Mouse (Mus musculus) macrophage (primary cell): ENCODE results near the gene Stambpl1. TPM values are rescaled to one million over a fixed set of nuclear protein-coding genes. Genes with fewer than 3 reads are reported as not detected.

ENCODE experiments used
- H3K27ac ChIP-seq: fragments of 350-480 bp; formaldehyde crosslinking; 2 replicates; pipeline ENCODE4 v1.9.0; 2021
- H3K36me3 ChIP-seq: fragments of 350-480 bp; formaldehyde crosslinking; 2 replicates; pipeline ENCODE4 v1.9.0; 2021; ENCODE audit errors: inconsistent target
- H3K4me3 ChIP-seq: fragments of 350-480 bp; formaldehyde crosslinking; 2 replicates; pipeline ENCODE4 v1.9.0; 2021; ENCODE audit errors: inconsistent target
- H3K79me2 ChIP-seq: fragments of 350-480 bp; formaldehyde crosslinking; 2 replicates; pipeline ENCODE4 v1.9.0; 2021; ENCODE audit errors: inconsistent target
- WGBS: methylation state at CpG from one replicate; pipeline ENCODE4 v1.1.7; 2026; ENCODE audit warnings: inconsistent platforms; ENCODE audit not compliant: missing documents; 5-methylcytosine and 5-hydroxymethylcytosine counted together
- polyA plus RNA-seq: library from polyadenylated mRNA; stranded (reverse); fragments of 250-400 nt; gene quantifications from 3 replicates; pipeline ENCODE4 v1.2.4, GENCODE M21; 2018; ENCODE audit warnings: inconsistent platforms

Gene Stambpl1
- polyA plus RNA-seq, 1 experiment from 2014 or later = 22.2 TPM

DNA sequence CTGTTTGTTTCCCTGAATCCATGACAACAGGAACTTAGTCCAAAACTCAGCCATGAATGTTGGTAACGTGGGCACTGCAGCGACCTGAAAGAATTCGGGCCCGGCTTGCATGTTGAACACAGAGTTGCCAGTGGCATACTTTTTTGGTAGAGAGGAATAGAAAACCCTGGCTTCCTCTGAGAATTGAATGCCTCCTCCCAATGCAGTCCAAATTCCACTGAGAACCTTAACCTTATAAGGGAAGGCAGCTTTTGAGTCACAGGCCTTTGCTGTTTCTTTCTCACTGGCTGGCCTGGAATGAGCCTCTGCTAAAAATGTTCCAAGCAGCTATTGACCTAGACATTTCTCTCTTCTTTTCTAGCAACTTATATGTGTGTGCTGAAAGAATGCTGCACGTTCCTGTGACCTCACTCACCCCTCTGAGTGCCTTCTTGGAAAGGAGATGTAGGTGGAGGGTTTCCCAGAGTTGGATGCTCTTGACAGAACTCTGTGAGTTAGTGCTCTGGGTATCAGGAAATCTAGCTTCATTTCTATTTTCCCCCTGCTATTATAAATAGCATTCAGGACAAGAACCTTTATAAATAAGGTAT, 73.7 kb downstream of the Stambpl1 start:
- H3K27ac ChIP-seq = no peak overlapping the region
- 92% methylated on average over 5 of the region's 5 CpGs for WGBS
- no peak overlapping the region for H3K4me3 ChIP-seq
- no peaks in the 10 kb centered on the region for H3K36me3 ChIP-seq
- H3K79me2 ChIP-seq = no peaks in the 10 kb centered on the region

DNA sequence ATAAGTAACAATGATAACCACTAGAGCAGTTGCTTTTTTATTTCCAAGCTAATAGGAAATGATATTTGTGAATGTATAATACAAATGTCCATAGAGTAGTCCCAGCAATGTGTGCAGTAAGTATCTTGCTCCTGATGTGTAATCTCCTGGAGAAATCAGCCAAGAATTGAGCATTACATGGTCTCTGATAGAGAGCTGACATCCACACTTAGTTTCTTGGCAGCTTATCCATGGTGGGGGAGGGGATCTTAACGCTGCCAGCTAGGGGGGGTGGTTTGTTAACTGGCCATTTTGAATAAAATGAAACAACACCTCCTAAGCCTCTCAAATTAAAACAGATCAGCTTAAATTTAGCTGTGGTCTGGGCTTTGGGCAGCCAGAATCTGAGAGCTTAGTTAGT, 77.0 kb downstream of the Stambpl1 start:
- no peaks in the 10 kb centered on the region for H3K79me2 ChIP-seq

DNA sequence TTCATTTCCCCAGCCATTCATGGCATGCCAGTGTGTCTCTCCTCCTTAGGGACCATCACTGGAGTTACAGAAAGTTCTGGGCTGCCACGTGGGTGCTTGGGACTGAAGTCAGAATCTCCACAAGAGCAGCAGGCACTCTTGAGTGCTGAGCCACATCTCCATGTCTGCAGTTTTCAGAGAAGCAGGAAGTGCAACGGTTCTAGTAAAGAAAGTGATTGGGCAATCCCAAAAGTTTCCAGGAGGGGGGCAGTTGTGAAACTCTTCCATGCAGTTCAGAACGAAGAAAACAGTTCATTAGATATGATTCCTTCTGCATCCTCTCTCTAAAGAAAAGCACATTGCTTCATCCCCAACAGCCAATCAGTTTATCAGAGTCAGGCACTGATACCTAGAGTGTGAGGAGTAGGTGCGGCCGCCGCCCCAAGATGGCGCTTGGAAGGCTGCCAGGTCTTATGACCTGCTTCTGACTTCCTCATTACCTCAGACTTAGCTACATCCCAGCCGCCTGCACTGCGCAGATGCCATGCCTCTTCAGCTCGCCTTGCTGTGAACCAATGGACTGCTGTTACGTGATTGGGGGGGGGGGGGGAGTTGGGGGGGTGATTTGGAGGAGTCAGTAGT, 78.2 kb downstream of the Stambpl1 start:
- H3K4me3 ChIP-seq = no peak overlapping the region
- no peaks in the 10 kb centered on the region for H3K79me2 ChIP-seq
- no peaks in the 10 kb centered on the region for H3K36me3 ChIP-seq
- 10% methylated on average over 9 of the region's 11 CpGs for WGBS
- H3K27ac ChIP-seq = peak overlapping the region; percentile 73

More for the DNA sequence above, 77.0 kb downstream of the Stambpl1 start:
- WGBS = 89% methylated on average over 1 of the region's 1 CpGs
- Histone ChIP-seq H3K36me3 (no peaks in the 10 kb centered on the region), H3K4me3 (no peak overlapping the region), H3K27ac (no peak overlapping the region)

DNA sequence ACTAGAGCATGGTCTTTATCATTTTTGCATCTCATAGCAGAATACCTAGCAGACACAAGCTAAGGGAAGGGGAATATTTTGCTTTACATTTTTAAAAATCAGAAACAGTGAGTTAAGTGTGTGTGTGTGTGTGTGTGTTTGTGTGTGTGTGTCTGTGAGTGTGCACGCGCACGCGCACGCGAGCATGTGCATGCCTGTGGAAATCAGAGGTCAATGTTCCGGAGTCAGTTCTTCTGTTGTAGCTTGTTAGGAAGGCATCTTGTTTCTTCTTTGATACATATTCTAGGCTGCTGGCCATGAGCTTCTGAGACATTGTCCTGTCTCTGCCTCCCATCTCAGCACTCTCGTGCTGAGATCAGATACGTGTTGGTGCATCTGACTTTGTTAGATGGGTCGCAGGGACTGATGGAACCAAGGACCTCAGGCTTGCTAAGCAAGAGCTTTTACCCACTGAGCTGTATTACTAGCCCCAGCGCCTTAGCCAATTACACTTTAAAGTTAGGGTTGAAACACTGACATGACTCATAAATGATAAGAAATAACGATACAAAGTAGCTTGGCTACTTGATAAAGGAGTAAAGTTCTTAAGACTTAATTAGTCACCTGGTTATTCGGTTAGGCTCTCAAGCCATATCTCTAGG, 78.9 kb downstream of the Stambpl1 start:
- Histone ChIP-seq H3K36me3 (no peaks in the 10 kb centered on the region), H3K4me3 (no peak overlapping the region), H3K79me2 (no peaks in the 10 kb centered on the region), H3K27ac (peak overlapping the region; percentile 73; the same call in 1 of the 2 replicates)
- WGBS = 98% methylated on average over 13 of the region's 13 CpGs

DNA sequence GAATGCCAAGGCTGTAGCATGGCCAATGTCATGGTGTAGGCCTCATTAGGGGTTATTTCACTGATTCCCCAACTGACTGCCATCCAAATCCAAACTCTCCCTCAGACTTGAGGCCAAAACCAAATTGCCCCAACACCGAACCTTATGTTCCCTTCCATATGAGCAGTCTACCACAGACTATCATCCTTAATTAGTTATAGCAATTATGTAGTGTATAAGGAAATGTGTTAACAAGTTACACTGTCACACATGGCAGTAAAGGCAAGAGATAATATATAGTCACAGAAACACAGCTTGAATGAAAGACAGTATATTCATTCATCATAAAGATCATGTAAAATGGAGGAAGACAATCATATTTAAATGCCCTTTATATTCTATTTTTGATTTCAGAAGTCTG, 81.0 kb downstream of the Stambpl1 start:
- Histone ChIP-seq H3K27ac (no peak overlapping the region), H3K4me3 (no peak overlapping the region), H3K36me3 (no peaks in the 10 kb centered on the region), H3K79me2 (no peaks in the 10 kb centered on the region)
- WGBS = 100% methylated on average over 1 of the region's 1 CpGs

DNA sequence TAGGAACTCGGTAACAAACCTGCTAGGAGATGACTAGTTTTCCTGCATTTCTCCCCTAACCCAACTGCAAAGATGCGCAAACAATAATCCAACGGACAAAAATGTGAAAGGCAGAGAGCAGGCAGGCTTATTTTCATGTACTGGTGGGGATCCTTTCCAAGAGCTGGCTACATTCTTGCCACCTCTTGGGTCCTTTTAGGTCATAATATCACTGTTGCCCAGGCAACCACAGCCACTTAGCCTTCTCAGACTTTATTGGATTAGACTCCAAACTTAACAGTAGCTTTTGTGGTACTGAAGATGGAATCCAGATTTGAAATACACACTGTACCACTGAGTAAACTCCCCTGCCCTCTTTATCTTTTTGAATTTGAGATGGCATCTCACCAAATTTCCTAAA, 86.0 kb downstream of the Stambpl1 start:
- H3K27ac ChIP-seq = no peak overlapping the region
- H3K79me2 ChIP-seq = no peaks in the 10 kb centered on the region
- no peak overlapping the region for H3K4me3 ChIP-seq
- 97% methylated on average over 3 of the region's 3 CpGs for WGBS
- H3K36me3 ChIP-seq = no peaks in the 10 kb centered on the region

DNA sequence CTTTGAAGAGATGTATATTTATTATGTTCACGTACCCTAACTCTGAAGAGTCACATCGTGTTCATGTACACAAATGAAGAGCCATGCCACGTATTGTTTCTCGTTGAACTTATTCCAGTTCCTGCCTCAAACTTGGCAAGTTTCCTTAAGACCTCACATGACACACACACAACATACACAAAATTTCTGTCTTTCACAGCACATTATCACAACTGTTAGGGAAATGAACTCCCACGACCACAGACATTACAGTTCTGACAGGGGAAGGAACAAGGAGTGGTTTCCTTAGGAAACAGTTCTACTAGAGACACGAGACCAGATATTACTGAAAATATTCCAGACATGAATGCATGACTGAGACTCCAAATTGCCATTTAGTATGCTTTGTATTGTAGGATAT, 91.6 kb downstream of the Stambpl1 start:
- H3K4me3 ChIP-seq = no peak overlapping the region
- 25% methylated on average over 6 of the region's 6 CpGs for WGBS
- no peaks in the 10 kb centered on the region for H3K79me2 ChIP-seq
- no peaks in the 10 kb centered on the region for H3K36me3 ChIP-seq
- H3K27ac ChIP-seq = no peak overlapping the region

DNA sequence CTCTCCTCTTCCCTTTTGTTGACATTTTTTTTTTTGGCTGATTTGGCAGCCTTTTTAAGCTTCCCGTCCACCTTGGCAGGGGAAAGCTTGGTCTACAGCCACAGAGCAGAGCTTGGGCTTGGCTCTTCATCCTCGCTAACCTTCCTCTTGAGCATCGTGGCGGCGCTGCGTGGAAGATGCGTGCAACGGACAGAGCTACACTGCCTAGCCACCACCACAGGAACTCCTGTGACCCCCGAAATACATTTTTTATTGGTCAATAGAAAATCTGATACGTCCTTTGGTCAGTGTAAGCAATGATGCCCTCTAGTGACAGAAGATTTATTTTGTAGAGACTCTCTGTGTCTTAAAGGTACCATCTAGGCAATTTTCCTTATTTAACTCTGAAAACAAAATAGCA, 92.4 kb downstream of the Stambpl1 start:
- H3K27ac ChIP-seq = peak overlapping the region; percentile 28
- H3K4me3 ChIP-seq = no peak overlapping the region; the same call in 1 of the 2 replicates
- H3K79me2 ChIP-seq = no peaks in the 10 kb centered on the region
- WGBS = 32% methylated on average over 10 of the region's 10 CpGs
- H3K36me3 ChIP-seq = no peaks in the 10 kb centered on the region

DNA sequence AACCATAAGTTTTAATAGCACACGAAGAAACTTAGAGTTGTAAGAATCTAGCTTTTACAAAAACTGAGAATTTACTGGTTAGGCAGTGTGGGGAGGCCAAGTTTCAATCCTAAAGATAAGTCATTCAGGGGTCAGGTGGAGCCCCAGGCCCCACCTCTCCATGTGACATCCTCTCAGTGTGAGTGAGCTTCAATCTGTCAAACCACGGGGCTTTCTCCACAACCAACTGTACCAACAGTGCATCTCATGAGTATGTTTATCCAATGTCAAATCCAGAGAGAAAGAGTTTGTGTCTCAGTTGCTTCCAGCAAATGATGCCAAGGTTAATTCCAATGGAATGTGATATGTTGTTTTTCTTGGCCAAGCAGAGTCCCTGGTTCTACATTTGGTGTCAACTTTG, 92.8 kb downstream of the Stambpl1 start:
- Histone ChIP-seq H3K36me3 (no peaks in the 10 kb centered on the region), H3K27ac (no peak overlapping the region), H3K79me2 (no peaks in the 10 kb centered on the region), H3K4me3 (no peak overlapping the region)
- WGBS = 54% methylated on average over 2 of the region's 2 CpGs

DNA sequence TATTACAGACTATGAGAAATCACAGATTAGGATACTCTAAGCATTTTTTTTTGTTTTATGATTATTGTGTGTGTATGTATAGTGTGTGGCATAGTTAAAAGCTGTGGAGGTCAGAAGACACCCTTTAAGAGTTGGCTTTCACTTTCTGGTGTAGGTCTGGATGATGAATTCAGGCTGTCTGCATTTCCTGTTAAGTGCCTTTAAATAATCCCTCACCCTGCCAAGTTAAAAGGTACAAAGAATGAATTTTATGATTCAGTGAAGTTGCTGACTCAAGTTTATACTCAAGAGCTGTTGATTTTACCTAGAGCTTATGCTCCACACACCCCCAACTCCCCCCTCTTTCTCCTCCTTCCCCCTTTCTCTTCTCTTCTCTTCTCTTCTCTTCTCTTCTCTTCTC, 95.2 kb downstream of the Stambpl1 start:
- H3K27ac ChIP-seq = no peak overlapping the region
- H3K36me3 ChIP-seq = no peaks in the 10 kb centered on the region
- no peaks in the 10 kb centered on the region for H3K79me2 ChIP-seq
- H3K4me3 ChIP-seq = no peak overlapping the region

DNA sequence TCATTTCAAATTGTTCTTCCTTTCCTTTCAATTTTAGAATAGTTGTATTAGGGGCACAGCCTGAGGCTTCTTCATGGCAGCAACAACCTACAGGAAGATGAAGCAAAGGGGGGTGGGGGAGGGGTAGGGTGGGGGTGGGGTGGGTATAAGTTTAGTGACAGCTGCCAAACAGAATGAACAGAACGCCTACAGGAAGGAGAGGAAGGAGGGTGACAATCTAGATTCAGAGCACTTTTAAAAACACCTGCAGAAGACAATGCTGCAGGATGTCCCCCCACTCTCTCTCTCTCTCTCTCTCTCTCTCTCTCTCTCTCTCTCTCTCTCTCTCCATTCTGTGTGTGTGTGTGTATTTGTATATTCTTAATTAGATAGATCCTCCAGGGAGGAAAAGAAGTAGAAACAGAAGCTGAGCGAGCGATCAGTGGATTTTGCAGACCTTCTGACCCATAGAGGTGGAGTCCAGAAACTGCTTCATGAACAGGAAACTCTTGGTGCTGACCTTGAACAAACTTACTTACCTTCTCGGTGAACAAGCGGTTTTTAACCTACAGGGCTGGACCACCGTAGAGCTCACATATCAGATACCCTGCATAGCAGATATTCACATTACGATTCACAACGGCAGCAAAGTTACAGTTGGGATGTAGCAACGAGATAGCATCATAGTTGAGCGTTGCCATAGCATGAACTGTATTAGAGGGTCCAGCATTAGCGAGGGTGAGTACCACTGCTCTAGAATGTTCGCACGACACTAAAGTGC, 95.8 kb downstream of the Stambpl1 start:
- no peak overlapping the region for H3K27ac ChIP-seq
- whole genome bisulfite sequencing = 33% methylated on average over 13 of the region's 13 CpGs
- H3K79me2 ChIP-seq = no peaks in the 10 kb centered on the region
- no peaks in the 10 kb centered on the region for H3K36me3 ChIP-seq
- H3K4me3 ChIP-seq = no peak overlapping the region

DNA sequence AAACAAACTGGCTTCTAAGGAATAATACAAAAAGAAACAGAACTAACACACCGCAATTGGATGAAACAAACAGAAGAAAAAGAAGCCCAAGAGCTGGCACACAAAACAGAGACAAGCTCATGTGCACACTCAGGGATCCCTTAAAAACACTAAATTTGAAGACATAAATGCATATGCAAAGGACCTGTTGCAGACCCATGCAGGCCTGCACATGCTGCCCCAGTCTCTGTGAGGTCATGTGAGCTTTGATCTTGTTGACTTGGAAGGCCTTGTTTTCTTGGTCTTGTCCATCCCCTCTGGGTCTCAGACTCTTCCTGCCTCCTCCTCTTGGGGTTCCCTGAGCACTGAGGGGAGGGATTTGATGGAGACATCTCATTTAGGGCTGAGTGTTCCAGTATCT, 96.7 kb downstream of the Stambpl1 start:
- no peak overlapping the region for H3K27ac ChIP-seq
- H3K79me2 ChIP-seq = no peaks in the 10 kb centered on the region
- no peaks in the 10 kb centered on the region for H3K36me3 ChIP-seq
- H3K4me3 ChIP-seq = no peak overlapping the region
- WGBS = 86% methylated on average over 1 of the region's 1 CpGs
